In the genomic region with DNA sequence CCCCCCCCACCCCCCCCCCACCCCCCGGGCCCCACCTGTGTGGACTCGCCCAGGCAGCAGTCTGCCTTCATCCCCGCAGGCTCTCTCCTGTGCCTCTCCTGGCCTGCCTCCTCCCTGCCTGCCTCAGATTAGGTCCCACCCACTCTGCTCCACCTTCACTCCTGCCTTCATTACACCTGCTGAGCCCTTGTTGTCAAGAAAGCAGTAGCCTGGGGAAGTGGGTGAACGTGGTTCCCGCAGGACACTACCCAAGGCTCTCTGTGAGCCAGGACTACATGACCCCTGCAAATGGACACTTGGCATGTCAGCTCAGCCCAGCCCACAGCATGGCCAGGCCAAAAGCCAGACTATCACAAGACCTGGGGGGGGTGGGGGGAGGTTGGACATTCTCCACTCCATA, we compare ENCODE assay signal across 10 mouse cellular contexts. TPM values are rescaled to one million over a fixed set of nuclear protein-coding genes. Genes with fewer than 3 reads are reported as not detected.
A peak's percentile ranks its signal among the peaks of the same experiment; 100 is the strongest.
DNase-seq lines count a peak whose midpoint lies in the region; ATAC-seq and TF ChIP-seq lines count a peak whose summit lies in the region.
"Had no signal": no experiment of that assay in that cellular context is flagged by ENCODE, and none has a peak within 500 bp of the region (broad histone marks: within the 10 kb centered on the region; RNA-seq: fewer than 3 reads in every experiment).

No protein-coding gene starts in this region.

- no peaks in the 10 kb centered on the region for H3K79me2 ChIP-seq in myocyte (ENCODE audit: control insufficient read depth, insufficient read depth)

- H3ac ChIP-seq in myocyte (ENCODE audit: control insufficient read depth, insufficient read length): no peak overlapping the region

- 2% methylated on average over 2 of the region's 5 CpGs for WGBS in lung, embryonic 16.5 days
- 2% methylated on average over 2 of the region's 5 CpGs for WGBS in lung, adult 2 months
- WGBS in hindbrain, postnatal 0 days: 0% methylated on average over 3 of the region's 5 CpGs

- ATAC-seq in lung, embryonic 16.5 days (ENCODE audit: low read depth): peak; percentile 76
- peak; percentile 45; the same call in 1 of the 2 replicates for ATAC-seq in hindbrain, postnatal 0 days
- no peak for ATAC-seq in CD4-positive, CD25-positive, alpha-beta regulatory T cell, adult 4 months

- TF ChIP-seq CTCF in lung, adult 2 months (IDR thresholded peaks at IDR 0.05; ENCODE audit: insufficient read depth, low read length): no peak
- no peak for TF ChIP-seq CTCF in hindbrain, postnatal 0 days (IDR thresholded peaks at IDR 0.05; ENCODE audit: low read depth)
- no peak for TF ChIP-seq CTCF in gastrocnemius, adult 2 months (IDR thresholded peaks at IDR 0.05)

- H3K9me3 ChIP-seq in lung, embryonic 16.5 days (ENCODE audit: control insufficient read depth, low read length): no peaks in the 10 kb centered on the region
- no peaks in the 10 kb centered on the region for H3K9me3 ChIP-seq in hindbrain, postnatal 0 days (ENCODE audit: low read length)

- peaks cover 7% of the 10 kb centered on the region; the same call in 1 of the 2 replicates for H3K27me3 ChIP-seq in lung, embryonic 16.5 days (ENCODE audit: control insufficient read depth, insufficient read depth, low read depth, low read length)
- peaks cover 4% of the 10 kb centered on the region; the same call in 1 of the 2 replicates for H3K27me3 ChIP-seq in hindbrain, postnatal 0 days (ENCODE audit: insufficient read depth, low read length)
- no peaks in the 10 kb centered on the region for H3K27me3 ChIP-seq in myocyte (ENCODE audit: control insufficient read depth, insufficient read depth, insufficient read length)

- no peak overlapping the region for H3K27ac ChIP-seq in lung, embryonic 16.5 days (ENCODE audit: low read length)
- no peak overlapping the region for H3K27ac ChIP-seq in hindbrain, postnatal 0 days
- no peak overlapping the region for H3K27ac ChIP-seq in gastrocnemius, adult 2 months

- H3K36me3 ChIP-seq in lung, embryonic 16.5 days (ENCODE audit: control insufficient read depth, insufficient read depth, low read length): no peaks in the 10 kb centered on the region
- H3K36me3 ChIP-seq in hindbrain, postnatal 0 days (ENCODE audit: insufficient read depth, low read length): no peaks in the 10 kb centered on the region
- no peaks in the 10 kb centered on the region for H3K36me3 ChIP-seq in myocyte (ENCODE audit: control insufficient read depth, insufficient read depth)

- H3K4me3 ChIP-seq in lung, embryonic 16.5 days (ENCODE audit: low read length): no peak overlapping the region
- H3K4me3 ChIP-seq in lung, adult 2 months (replicated peaks; ENCODE audit: extremely low read depth, low read depth, low read length): no peak overlapping the region
- no peak overlapping the region for H3K4me3 ChIP-seq in hindbrain, postnatal 0 days (ENCODE audit: low read length)
- peak overlapping the region; percentile 17 for H3K4me3 ChIP-seq in myocyte
- H3K4me3 ChIP-seq in gastrocnemius, adult 2 months: no peak overlapping the region

- H3K9ac ChIP-seq in lung, embryonic 16.5 days (ENCODE audit: low read length): no peak overlapping the region
- no peak overlapping the region for H3K9ac ChIP-seq in hindbrain, postnatal 0 days (replicated peaks; ENCODE audit: low read length)

- peak overlapping the region; percentile 49 for H3K4me2 ChIP-seq in lung, embryonic 16.5 days (ENCODE audit: low read depth, low read length)
- peak overlapping the region; percentile 51; the same call in 1 of the 2 replicates for H3K4me2 ChIP-seq in hindbrain, postnatal 0 days (ENCODE audit: low read depth, low read length)
- H3K4me2 ChIP-seq in myocyte (ENCODE audit: low read depth): peak overlapping the region; percentile 97

- DNase-seq in embryo, embryonic 11 days: peak; percentile 26
- no peak for DNase-seq in embryo, embryonic 10.5 days (ENCODE audit: low spot score)
- DNase-seq in lung, adult 2 months: no peak
- no peak for DNase-seq in hindbrain, postnatal 0 days (ENCODE audit: low spot score)
- DNase-seq in gastrocnemius, adult 2 months: no peak
- DNase-seq: thymus, adult 18-20 months had no signal

- intact Hi-C loops in gastrocnemius, adult 2 months (cut with DNase I): no loop called here

- TF ChIP-seq POLR2A in lung, adult 2 months (IDR thresholded peaks at IDR 0.05; ENCODE audit: borderline replicate concordance, extremely low read depth, low read depth, low read length): no peak
- peak; percentile 47 for TF ChIP-seq POLR2A in myocyte (IDR thresholded peaks at IDR 0.05; ENCODE audit: insufficient read length, low read depth)

- H3K4me1 ChIP-seq in lung, embryonic 16.5 days (replicated peaks; ENCODE audit: control insufficient read depth, insufficient read depth, low read length): peaks cover 19% of the 10 kb centered on the region
- peaks cover 6% of the 10 kb centered on the region; the same call in 1 of the 2 replicates for H3K4me1 ChIP-seq in lung, adult 2 months (ENCODE audit: control insufficient read depth, insufficient read depth, low read length)
- peaks cover 19% of the 10 kb centered on the region for H3K4me1 ChIP-seq in hindbrain, postnatal 0 days (ENCODE audit: insufficient read depth, low read length)

TF ChIP-seq in myocyte, 11 proteins besides CTCF, POLR2A, EP300 and RAD21:
- TF ChIP-seq POLR2AphosphoS2 (IDR thresholded peaks at IDR 0.05; ENCODE audit: insufficient read length, low read depth): peak; percentile 7
- no peak for TF ChIP-seq MYOD1 (IDR thresholded peaks at IDR 0.05; ENCODE audit: control insufficient read depth in 1 of 3, insufficient read length in 2 of 3, low read depth in 2 of 3)

RNA-seq across cellular contexts. Expression of gene Trhr2, which starts 16.3 kb away (rescaled TPM):
- polyA plus RNA-seq in lung, embryonic 16.5 days (2015; fragmentation: Nextera tagmentation; extraction: Ambion mirVana): not detected in 2 replicates
- polyA plus RNA-seq in lung, adult 2 months (2012; rRNA removed): not detected in 2 replicates
- total RNA-seq in hindbrain, postnatal 0 days (2014; rRNA removed): 2.0 and 3.2 TPM in 2 replicates
- 0.45 and 0.57 TPM in 2 replicates for polyA plus RNA-seq in hindbrain, postnatal 0 days (2015; fragmentation: Nextera tagmentation; extraction: Ambion mirVana)
- not detected for polyA plus RNA-seq in myocyte (2012; fragmentation: generic; extraction: Trizol)
- not detected for total RNA-seq in gastrocnemius, adult 2 months (2021)
- polyA plus RNA-seq in CD4-positive, CD25-positive, alpha-beta regulatory T cell, adult 4 months (2017; shearing (Covaris generic)): not detected
- polyA plus RNA-seq: inflammation-experienced regulatory T-cells, adult 6 months had no signal

RNA-seq across cellular contexts. Expression of gene Zc3h18, which starts 32.2 kb away (rescaled TPM):
- polyA plus RNA-seq in lung, embryonic 16.5 days (2015; fragmentation: Nextera tagmentation; extraction: Ambion mirVana): 37.3 and 41.3 TPM in 2 replicates
- 26.8 and 29.1 TPM in 2 replicates for polyA plus RNA-seq in lung, adult 2 months (2012; rRNA removed)
- total RNA-seq in hindbrain, postnatal 0 days (2014; rRNA removed): 24.4 and 25.6 TPM in 2 replicates
- polyA plus RNA-seq in hindbrain, postnatal 0 days (2015; fragmentation: Nextera tagmentation; extraction: Ambion mirVana): 25.2 and 25.3 TPM in 2 replicates
- 28.8 TPM for polyA plus RNA-seq in myocyte (2012; fragmentation: generic; extraction: Trizol)
- total RNA-seq in gastrocnemius, adult 2 months (2021): 10 to 100 TPM; 26.7 to 26.8 TPM
- 10 to 100 TPM; 12.1 to 12.7 TPM for polyA plus RNA-seq in CD4-positive, CD25-positive, alpha-beta regulatory T cell, adult 4 months (2017; shearing (Covaris generic))
